Comparison of ENCODE assay signal across 33 mouse cellular contexts in genomic region chr14:7963160-7963559, GRCm38 (mm10). TPM values are rescaled to one million over a fixed set of nuclear protein-coding genes. Genes with fewer than 3 reads are reported as not detected.
DNase-seq lines count a peak whose midpoint lies in the region; ATAC-seq lines count a peak whose summit lies in the region.
"Had no signal": no experiment of that assay in that cellular context is flagged by ENCODE, and none has a peak within 500 bp of the region (broad histone marks: within the 10 kb centered on the region; RNA-seq: fewer than 3 reads in every experiment).

No protein-coding gene starts in this region.

- no peak overlapping the region for H3K4me3 ChIP-seq in liver, embryonic 13.5 days (replicated peaks)
- no peak overlapping the region for H3K4me3 ChIP-seq in liver, embryonic 12.5 days
- no peak overlapping the region for H3K4me3 ChIP-seq in intestine, embryonic 15.5 days (replicated peaks)
- H3K4me3 ChIP-seq in stomach, embryonic 16.5 days (replicated peaks; ENCODE audit: low read length): no peak overlapping the region
- H3K4me3 ChIP-seq: forebrain, embryonic 12.5 days; hindbrain, embryonic 12.5 days; kidney, embryonic 15.5 days; left cerebral cortex, adult 2 months; limb, embryonic 12.5 days; liver, embryonic 15.5 days; neural tube, embryonic 15.5 days had no signal

- H3K27me3 ChIP-seq in liver, embryonic 13.5 days: no peaks in the 10 kb centered on the region
- H3K27me3 ChIP-seq in liver, embryonic 12.5 days (replicated peaks): no peaks in the 10 kb centered on the region
- H3K27me3 ChIP-seq in intestine, embryonic 15.5 days (replicated peaks): no peaks in the 10 kb centered on the region
- no peaks in the 10 kb centered on the region for H3K27me3 ChIP-seq in stomach, embryonic 16.5 days (ENCODE audit: control insufficient read depth, insufficient read depth, low read length)
- H3K27me3 ChIP-seq: forebrain, embryonic 12.5 days; hindbrain, embryonic 12.5 days; kidney, embryonic 15.5 days; liver, embryonic 15.5 days; neural tube, embryonic 15.5 days had no signal

- H3K27ac ChIP-seq in liver, embryonic 13.5 days: no peak overlapping the region
- no peak overlapping the region for H3K27ac ChIP-seq in liver, embryonic 12.5 days
- H3K27ac ChIP-seq in intestine, embryonic 15.5 days: 0 out of 2 replicates have a peak overlapping the region, but pooled peaks have one; percentile 18
- peak overlapping the region; percentile 4; the same call in 1 of the 2 replicates for H3K27ac ChIP-seq in stomach, embryonic 16.5 days (ENCODE audit: low read length)
- H3K27ac ChIP-seq: forebrain, embryonic 12.5 days; hindbrain, embryonic 12.5 days; hindbrain, postnatal 0 days; kidney, embryonic 15.5 days; left cerebral cortex, adult 2 months; limb, embryonic 12.5 days; liver, embryonic 15.5 days; neural tube, embryonic 15.5 days had no signal

- ATAC-seq in liver, embryonic 13.5 days (ENCODE audit: low read depth): 0 out of 2 replicates have a peak, but pooled peaks have one; percentile 19
- no peak for ATAC-seq in liver, embryonic 12.5 days
- peak; percentile 27; the same call in 1 of the 2 replicates for ATAC-seq in intestine, embryonic 15.5 days
- no peak for ATAC-seq in stomach, embryonic 16.5 days (ENCODE audit: insufficient read depth, low FRiP score)
- ATAC-seq: CD4-positive, CD25-positive, alpha-beta regulatory T cell, adult 4 months; hindbrain, postnatal 0 days had no signal

- 51% methylated on average over 7 of the region's 7 CpGs for WGBS in liver, embryonic 13.5 days (ENCODE audit: insufficient replicate concordance)
- WGBS in liver, embryonic 12.5 days (ENCODE audit: insufficient replicate concordance): 51% methylated on average over 7 of the region's 7 CpGs
- WGBS in intestine, embryonic 15.5 days: 41% methylated on average over 7 of the region's 7 CpGs
- 42% methylated on average over 7 of the region's 7 CpGs for WGBS in stomach, embryonic 16.5 days

- H3K9me3 ChIP-seq in liver, embryonic 13.5 days (replicated peaks): no peaks in the 10 kb centered on the region
- H3K9me3 ChIP-seq in liver, embryonic 12.5 days (replicated peaks): no peaks in the 10 kb centered on the region
- no peaks in the 10 kb centered on the region for H3K9me3 ChIP-seq in intestine, embryonic 15.5 days
- H3K9me3 ChIP-seq in stomach, embryonic 16.5 days (replicated peaks; ENCODE audit: control insufficient read depth, low read length): no peaks in the 10 kb centered on the region
- H3K9me3 ChIP-seq: forebrain, embryonic 12.5 days; hindbrain, embryonic 12.5 days; kidney, embryonic 15.5 days; limb, embryonic 12.5 days; liver, embryonic 15.5 days; neural tube, embryonic 15.5 days had no signal

- no peak overlapping the region for H3K4me2 ChIP-seq in liver, embryonic 13.5 days
- H3K4me2 ChIP-seq in liver, embryonic 12.5 days: no peak overlapping the region
- H3K4me2 ChIP-seq in intestine, embryonic 15.5 days (replicated peaks): no peak overlapping the region
- H3K4me2 ChIP-seq in stomach, embryonic 16.5 days (ENCODE audit: low read depth, low read length): no peak overlapping the region
- H3K4me2 ChIP-seq: forebrain, embryonic 12.5 days; hindbrain, embryonic 12.5 days; kidney, embryonic 15.5 days; limb, embryonic 12.5 days; liver, embryonic 15.5 days; neural tube, embryonic 15.5 days had no signal

- no peak for DNase-seq in liver, embryonic 13.5 days
- DNase-seq in ES-CJ7 (ENCODE audit: low read depth, low spot score): peak; percentile 35
- no peak for DNase-seq in embryo, embryonic 9.5 days (ENCODE audit: extremely low spot score)
- DNase-seq in testis, postnatal 14 days (ENCODE audit: low spot score): no peak
- DNase-seq in layer of hippocampus, adult 9-11 months: no peak
- DNase-seq: adrenal gland, adult 8-10 months; cerebellum, adult 11 months; cerebellum, adult 9-10 months; gastrocnemius, postnatal 10 days; heart, postnatal 14 days; kidney, adult 18-20 months; kidney, postnatal 25 days; lung, postnatal 10 days; midbrain, embryonic 14.5 days; retina, postnatal 1 day; right cerebral cortex, postnatal 25 days; thymus, postnatal 14 days had no signal

- no peaks in the 10 kb centered on the region for H3K36me3 ChIP-seq in liver, embryonic 13.5 days
- no peaks in the 10 kb centered on the region for H3K36me3 ChIP-seq in liver, embryonic 12.5 days
- H3K36me3 ChIP-seq in intestine, embryonic 15.5 days: no peaks in the 10 kb centered on the region
- no peaks in the 10 kb centered on the region for H3K36me3 ChIP-seq in stomach, embryonic 16.5 days (ENCODE audit: control insufficient read depth, insufficient read depth, low read length)
- H3K36me3 ChIP-seq: forebrain, embryonic 12.5 days; hindbrain, embryonic 12.5 days; kidney, embryonic 15.5 days; limb, embryonic 12.5 days; liver, embryonic 15.5 days; neural tube, embryonic 15.5 days had no signal

- H3K4me1 ChIP-seq in liver, embryonic 13.5 days (replicated peaks): no peaks in the 10 kb centered on the region
- no peaks in the 10 kb centered on the region for H3K4me1 ChIP-seq in liver, embryonic 12.5 days
- peaks cover 14% of the 10 kb centered on the region for H3K4me1 ChIP-seq in intestine, embryonic 15.5 days (replicated peaks)
- H3K4me1 ChIP-seq in stomach, embryonic 16.5 days (ENCODE audit: control insufficient read depth, insufficient read depth, low read length): peaks cover 13% of the 10 kb centered on the region
- H3K4me1 ChIP-seq: hindbrain, embryonic 12.5 days; liver, embryonic 15.5 days; neural tube, embryonic 15.5 days had no signal

- H3K9ac ChIP-seq in liver, embryonic 13.5 days: no peak overlapping the region
- H3K9ac ChIP-seq in liver, embryonic 12.5 days: no peak overlapping the region
- H3K9ac ChIP-seq in intestine, embryonic 15.5 days: no peak overlapping the region
- no peak overlapping the region for H3K9ac ChIP-seq in stomach, embryonic 16.5 days (ENCODE audit: low read length)
- H3K9ac ChIP-seq: forebrain, embryonic 12.5 days; hindbrain, embryonic 12.5 days; kidney, embryonic 15.5 days; limb, embryonic 12.5 days; liver, embryonic 15.5 days; neural tube, embryonic 15.5 days had no signal

RNA-seq across cellular contexts. Expression of gene Gm45521, which starts 6.1 kb away (rescaled TPM):
- polyA plus RNA-seq in liver, embryonic 13.5 days (2015; fragmentation: Nextera tagmentation; extraction: Ambion mirVana): not detected in 2 replicates
- polyA plus RNA-seq in liver, embryonic 12.5 days (2016; fragmentation: Nextera tagmentation; extraction: Ambion mirVana): not detected in 2 replicates
- polyA plus RNA-seq in intestine, embryonic 15.5 days (2015; fragmentation: Nextera tagmentation; extraction: Ambion mirVana): not detected in 2 replicates
- not detected in 2 replicates for polyA plus RNA-seq in stomach, embryonic 16.5 days (2015; fragmentation: Nextera tagmentation; extraction: Ambion mirVana)
- polyA plus RNA-seq: CD4-positive, CD25-positive, alpha-beta regulatory T cell, adult 4 months; embryonic facial prominence, embryonic 14.5 days; forebrain, embryonic 12.5 days; gonadal fat pad, adult 2 months; heart, embryonic 14.5 days; kidney, embryonic 15.5 days; limb, embryonic 12.5 days; liver, embryonic 15.5 days; midbrain, embryonic 14.5 days; neural tube, embryonic 15.5 days; urinary bladder, adult 2 months had no signal

RNA-seq across cellular contexts. Expression of gene Dnase1l3, which starts 31.2 kb away (rescaled TPM):
- 1.3 and 1.8 TPM in 2 replicates for polyA plus RNA-seq in liver, embryonic 13.5 days (2015; fragmentation: Nextera tagmentation; extraction: Ambion mirVana)
- 0.72 and 0.79 TPM in 2 replicates for polyA plus RNA-seq in liver, embryonic 12.5 days (2016; fragmentation: Nextera tagmentation; extraction: Ambion mirVana)
- polyA plus RNA-seq in intestine, embryonic 15.5 days (2015; fragmentation: Nextera tagmentation; extraction: Ambion mirVana): 1.1 and 1.2 TPM in 2 replicates
- polyA plus RNA-seq in stomach, embryonic 16.5 days (2015; fragmentation: Nextera tagmentation; extraction: Ambion mirVana): 2.3 and 3.0 TPM in 2 replicates
- polyA plus RNA-seq: forebrain, embryonic 12.5 days; hindbrain, embryonic 12.5 days; limb, embryonic 12.5 days had no signal

RNA-seq across cellular contexts. Expression of gene Abhd6, which starts 39.5 kb away (rescaled TPM):
- 9.3 and 9.9 TPM in 2 replicates for polyA plus RNA-seq in liver, embryonic 13.5 days (2015; fragmentation: Nextera tagmentation; extraction: Ambion mirVana)
- polyA plus RNA-seq in liver, embryonic 12.5 days (2016; fragmentation: Nextera tagmentation; extraction: Ambion mirVana): 8.2 and 10.6 TPM in 2 replicates
- polyA plus RNA-seq in intestine, embryonic 15.5 days (2015; fragmentation: Nextera tagmentation; extraction: Ambion mirVana): 13.5 and 14.0 TPM in 2 replicates
- polyA plus RNA-seq in stomach, embryonic 16.5 days (2015; fragmentation: Nextera tagmentation; extraction: Ambion mirVana): 28.3 and 34.6 TPM in 2 replicates

Comparison
In these comparisons a context has a peak if more than half of its experiments do, and no peak if none do; other contexts are left out.
1. ATAC-seq: peak in liver, embryonic 13.5 days (single experiment) and intestine, embryonic 15.5 days (single experiment); none in liver, embryonic 12.5 days (single experiment) and stomach, embryonic 16.5 days (single experiment).
2. H3K27ac ChIP-seq: peak in intestine, embryonic 15.5 days (single experiment) and stomach, embryonic 16.5 days (single experiment); none in liver, embryonic 13.5 days (single experiment) and liver, embryonic 12.5 days (single experiment).